Mouse (Mus musculus): ENCODE results near the gene Zup1. TPM values are rescaled to one million over a fixed set of nuclear protein-coding genes. Genes with fewer than 3 reads are reported as not detected.

Zup1 gene
- total RNA-seq, 1 experiment, result 14.2 TPM

DNA sequence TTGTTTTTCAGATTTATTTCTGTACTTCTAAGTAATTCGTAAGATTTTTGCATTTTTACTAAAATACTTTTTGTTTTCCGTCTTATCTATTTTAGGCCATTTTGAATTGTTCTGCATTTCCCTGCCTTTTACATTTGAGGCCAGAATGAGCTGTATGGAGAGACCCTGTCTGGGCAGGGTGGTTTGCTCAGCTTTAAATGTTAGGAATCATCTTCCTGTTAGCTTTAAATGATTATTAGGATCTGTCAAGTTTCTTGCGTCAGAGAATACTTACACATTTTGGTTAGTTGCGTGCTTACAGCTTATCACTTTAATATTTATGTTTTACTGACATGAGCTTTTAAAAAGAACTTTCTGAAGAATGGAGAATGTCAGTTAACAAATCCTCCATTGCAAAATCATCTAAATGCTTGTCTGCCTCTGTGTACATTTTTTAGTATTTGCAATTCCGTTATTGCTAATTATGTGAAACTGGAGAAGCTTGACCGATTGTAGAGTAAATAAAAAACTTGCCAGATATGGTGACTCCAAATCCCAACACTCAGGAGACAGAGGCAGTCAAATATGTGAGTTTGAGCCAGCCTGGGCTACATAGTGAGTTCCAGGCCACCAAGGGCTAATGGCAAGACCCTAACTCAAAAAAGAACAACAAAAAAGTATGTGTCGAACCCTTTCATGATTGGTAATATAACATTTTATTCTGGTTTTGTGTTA, 23.9 kb upstream of the Zup1 start:
- Histone ChIP-seq H3K4me1 (ENCODE audit: control insufficient read depth in 2 of 2, insufficient read depth in 2 of 2, low read length in 2 of 2, poor library complexity in 1 of 2) (no peaks in the 10 kb centered on the region), H3K27ac (ENCODE audit: insufficient read depth, low read depth, low read length, poor library complexity, severe bottlenecking) (no peak overlapping the region), H3K36me3 (ENCODE audit: control insufficient read depth, insufficient read depth, low read length, poor library complexity, severe bottlenecking) (no peaks in the 10 kb centered on the region), H3K4me3 (ENCODE audit: insufficient read depth in 1 of 2, low read depth in 1 of 2, low read length in 2 of 2, poor library complexity in 1 of 2, severe bottlenecking in 1 of 2) (no peak overlapping the region), H3K9me3 (ENCODE audit: control insufficient read depth, insufficient read depth, low read depth, low read length) (0 out of 2 replicates have a peak, but pooled peaks cover 3% of the 10 kb centered on the region), H3K9ac (ENCODE audit: insufficient read depth, low read depth, low read length, poor library complexity, severe bottlenecking) (no peak overlapping the region)
- no peak for DNase-seq (ENCODE audit: low read depth, low spot score)
- in situ Hi-C loops (cut with MboI; ENCODE audit: low sequenced_read_pairs in 2 of 2, unreplicated experiment in 2 of 2), result no loop called here
- TF ChIP-seq HCFC1 (IDR thresholded peaks at IDR 0.05; ENCODE audit: borderline replicate concordance, insufficient read depth, low read length) (no peak), ZNF384 (IDR thresholded peaks at IDR 0.05; ENCODE audit: low read depth, low read length) (no peak), ZC3H11A (IDR thresholded peaks at IDR 0.05; ENCODE audit: borderline replicate concordance, low read depth, low read length) (no peak), MAFK (IDR thresholded peaks at IDR 0.05; ENCODE audit: insufficient read depth, low read depth, low read length) (no peak), CHD2 (IDR thresholded peaks at IDR 0.05; ENCODE audit: low read depth, low read length) (no peak)

DNA sequence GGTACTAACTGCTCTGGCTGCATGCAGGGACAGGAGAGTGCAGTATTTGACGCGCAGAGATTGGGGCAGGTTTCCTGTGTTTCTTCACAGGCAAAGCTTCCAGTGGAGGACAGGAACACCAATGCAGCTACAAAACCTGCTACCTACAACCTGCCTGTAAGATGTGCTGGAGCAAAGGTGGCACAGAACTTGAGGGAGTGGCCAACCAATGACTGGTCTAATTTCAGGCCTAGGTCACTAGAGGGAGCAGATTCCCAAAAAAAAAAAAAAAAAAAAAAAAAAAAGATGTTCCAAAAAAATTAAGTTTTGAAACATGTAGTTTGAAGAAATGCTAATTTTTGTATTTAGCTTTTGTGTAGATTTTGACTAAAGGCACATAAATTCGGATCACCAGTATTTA, 1.4 kb upstream of the Zup1 start:
- Histone ChIP-seq H3K4me3 (ENCODE audit: insufficient read depth in 1 of 2, low read depth in 1 of 2, low read length in 2 of 2, poor library complexity in 1 of 2, severe bottlenecking in 1 of 2) (no peak overlapping the region), H3K4me1 (ENCODE audit: control insufficient read depth in 2 of 2, insufficient read depth in 2 of 2, low read length in 2 of 2, poor library complexity in 1 of 2) (no peaks in the 10 kb centered on the region; a peak in 1 of 4 replicates), H3K27ac (ENCODE audit: insufficient read depth, low read depth, low read length, poor library complexity, severe bottlenecking) (no peak overlapping the region), H3K36me3 (ENCODE audit: control insufficient read depth, insufficient read depth, low read length, poor library complexity, severe bottlenecking) (no peaks in the 10 kb centered on the region; the same call in 1 of the 2 replicates), H3K9ac (ENCODE audit: insufficient read depth, low read depth, low read length, poor library complexity, severe bottlenecking) (no peak overlapping the region), H3K9me3 (ENCODE audit: control insufficient read depth, insufficient read depth, low read depth, low read length) (no peaks in the 10 kb centered on the region)
- in situ Hi-C loops (cut with MboI; ENCODE audit: low sequenced_read_pairs in 2 of 2, unreplicated experiment in 2 of 2), result no loop called here
- TF ChIP-seq MAFK (IDR thresholded peaks at IDR 0.05; ENCODE audit: insufficient read depth, low read depth, low read length) (no peak), HCFC1 (IDR thresholded peaks at IDR 0.05; ENCODE audit: borderline replicate concordance, insufficient read depth, low read length) (no peak), CHD2 (IDR thresholded peaks at IDR 0.05; ENCODE audit: low read depth, low read length) (no peak), ZC3H11A (IDR thresholded peaks at IDR 0.05; ENCODE audit: borderline replicate concordance, low read depth, low read length) (no peak), ZNF384 (IDR thresholded peaks at IDR 0.05; ENCODE audit: low read depth, low read length) (peak; percentile 96)
- no peak for DNase-seq (ENCODE audit: low read depth, low spot score)

DNA sequence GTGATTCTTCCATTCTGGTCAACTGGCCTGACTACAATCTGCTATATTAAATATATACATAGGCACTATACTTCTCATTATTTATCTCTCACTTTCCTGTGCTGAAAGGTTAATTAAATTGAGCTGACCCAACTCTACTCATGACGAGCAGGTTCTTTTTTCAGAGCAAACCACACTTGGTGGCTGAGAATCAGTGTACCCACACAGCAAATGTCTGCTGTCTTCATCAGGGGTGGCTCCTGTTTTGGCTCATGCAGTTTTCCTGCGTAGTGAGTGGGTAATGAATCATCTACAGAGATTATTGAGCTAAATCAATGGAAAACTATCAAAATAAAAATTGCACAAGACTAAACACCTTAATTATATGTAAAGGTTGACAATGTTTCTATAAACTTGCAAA, 4.7 kb downstream of the Zup1 start:
- TF ChIP-seq ZC3H11A (IDR thresholded peaks at IDR 0.05; ENCODE audit: borderline replicate concordance, low read depth, low read length) (no peak), HCFC1 (IDR thresholded peaks at IDR 0.05; ENCODE audit: borderline replicate concordance, insufficient read depth, low read length) (no peak), MAFK (IDR thresholded peaks at IDR 0.05; ENCODE audit: insufficient read depth, low read depth, low read length) (no peak), CHD2 (IDR thresholded peaks at IDR 0.05; ENCODE audit: low read depth, low read length) (no peak), ZNF384 (IDR thresholded peaks at IDR 0.05; ENCODE audit: low read depth, low read length) (no peak)
- no peak for DNase-seq (ENCODE audit: low read depth, low spot score)

DNA sequence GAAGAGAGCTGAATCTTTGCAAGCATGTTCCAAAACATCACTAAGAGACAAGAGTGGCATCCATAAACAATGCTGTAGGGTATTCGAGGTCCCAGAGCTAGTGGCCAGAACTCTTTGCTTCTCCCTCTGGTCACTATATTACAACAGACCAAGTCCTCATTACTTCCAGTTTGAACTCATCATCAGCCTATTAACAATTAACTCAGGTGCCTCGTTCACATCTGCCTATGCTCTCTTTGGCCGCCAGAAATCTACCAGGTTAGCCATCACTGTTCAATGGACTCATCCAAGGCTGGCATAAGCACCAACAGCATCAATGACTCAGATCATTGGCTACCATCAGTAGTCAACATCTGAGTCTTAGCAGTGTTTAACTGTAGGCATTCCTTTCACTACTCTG, 5.7 kb downstream of the Zup1 start:
- Histone ChIP-seq H3K27ac (ENCODE audit: insufficient read depth, low read depth, low read length, poor library complexity, severe bottlenecking) (no peak overlapping the region), H3K36me3 (ENCODE audit: control insufficient read depth, insufficient read depth, low read length, poor library complexity, severe bottlenecking) (no peaks in the 10 kb centered on the region; the same call in 1 of the 2 replicates), H3K9ac (ENCODE audit: insufficient read depth, low read depth, low read length, poor library complexity, severe bottlenecking) (no peak overlapping the region), H3K4me1 (ENCODE audit: control insufficient read depth in 2 of 2, insufficient read depth in 2 of 2, low read length in 2 of 2, poor library complexity in 1 of 2) (peaks cover 3% of the 10 kb centered on the region in 2 experiments; a peak in 2 of 4 replicates), H3K4me3 (ENCODE audit: insufficient read depth in 1 of 2, low read depth in 1 of 2, low read length in 2 of 2, poor library complexity in 1 of 2, severe bottlenecking in 1 of 2) (no peak overlapping the region), H3K9me3 (ENCODE audit: control insufficient read depth, insufficient read depth, low read depth, low read length) (no peaks in the 10 kb centered on the region)
- DNase-seq (ENCODE audit: low read depth, low spot score), result no peak
- in situ Hi-C loops (cut with MboI; ENCODE audit: low sequenced_read_pairs in 2 of 2, unreplicated experiment in 2 of 2), result no loop called here
- TF ChIP-seq CHD2 (IDR thresholded peaks at IDR 0.05; ENCODE audit: low read depth, low read length) (no peak), ZNF384 (IDR thresholded peaks at IDR 0.05; ENCODE audit: low read depth, low read length) (no peak), HCFC1 (IDR thresholded peaks at IDR 0.05; ENCODE audit: borderline replicate concordance, insufficient read depth, low read length) (no peak), ZC3H11A (IDR thresholded peaks at IDR 0.05; ENCODE audit: borderline replicate concordance, low read depth, low read length) (no peak)

More for the DNA sequence above, 4.7 kb downstream of the Zup1 start:
- no peaks in the 10 kb centered on the region; the same call in 1 of the 2 replicates for H3K36me3 ChIP-seq (ENCODE audit: control insufficient read depth, insufficient read depth, low read length, poor library complexity, severe bottlenecking)
- H3K9me3 ChIP-seq (ENCODE audit: control insufficient read depth, insufficient read depth, low read depth, low read length), result no peaks in the 10 kb centered on the region
- no peak overlapping the region for H3K9ac ChIP-seq (ENCODE audit: insufficient read depth, low read depth, low read length, poor library complexity, severe bottlenecking)
- H3K4me3 ChIP-seq (ENCODE audit: insufficient read depth in 1 of 2, low read depth in 1 of 2, low read length in 2 of 2, poor library complexity in 1 of 2, severe bottlenecking in 1 of 2), result no peak overlapping the region
- in situ Hi-C loops (cut with MboI; ENCODE audit: low sequenced_read_pairs in 2 of 2, unreplicated experiment in 2 of 2), result no loop called here
- H3K27ac ChIP-seq (ENCODE audit: insufficient read depth, low read depth, low read length, poor library complexity, severe bottlenecking), result no peak overlapping the region
- H3K4me1 ChIP-seq (ENCODE audit: control insufficient read depth in 2 of 2, insufficient read depth in 2 of 2, low read length in 2 of 2, poor library complexity in 1 of 2), result peaks cover 1 to 3% of the 10 kb centered on the region in 2 experiments; a peak in 2 of 4 replicates
